Mouse (Mus musculus) liver, embryonic 12.5 days (tissue): Measurements from ENCODE around the gene Spint5. TPM values are rescaled to one million over a fixed set of nuclear protein-coding genes. Genes with fewer than 3 reads are reported as not detected.

Source experiments
- ATAC-seq: fragments of 200-750 bp; cut with Nextera tagmentation; 2 replicates; pipeline ENCODE4 v1.8.0; 2017; ENCODE audit warnings: moderate number of reproducible peaks, mild to moderate bottlenecking, moderate library complexity
- H3K27ac ChIP-seq: fragments of 300-500 bp; sonication (generic); 2 replicates; pipeline ENCODE4 v1.5.1; 2016; ENCODE audit warnings: mild to moderate bottlenecking
- H3K27me3 ChIP-seq: fragments of 300-500 bp; sonication (generic); replicated peaks from 2 replicates; pipeline ENCODE4 v1.6.1; 2016; ENCODE audit warnings: mild to moderate bottlenecking, moderate library complexity
- H3K36me3 ChIP-seq: fragments of 300-500 bp; sonication (generic); 2 replicates; pipeline ENCODE4 v1.6.1; 2016; ENCODE audit warnings: mild to moderate bottlenecking, moderate library complexity
- H3K4me1 ChIP-seq: fragments of 300-500 bp; sonication (generic); 2 replicates; pipeline ENCODE4 v1.6.1; 2016
- H3K4me2 ChIP-seq: fragments of 300-500 bp; sonication (generic); 2 replicates; pipeline ENCODE4 v1.6.1; 2016; ENCODE audit warnings: mild to moderate bottlenecking, moderate library complexity
- H3K4me3 ChIP-seq: fragments of 300-500 bp; sonication (generic); 2 replicates; pipeline ENCODE4 v1.5.1; 2016; ENCODE audit warnings: mild to moderate bottlenecking, moderate library complexity
- H3K9ac ChIP-seq: fragments of 300-500 bp; sonication (generic); 2 replicates; pipeline ENCODE4 v1.6.1; 2016; ENCODE audit warnings: mild to moderate bottlenecking, moderate library complexity
- H3K9me3 ChIP-seq: fragments of 300-500 bp; sonication (generic); replicated peaks from 2 replicates; pipeline ENCODE4 v1.6.1; 2016; ENCODE audit warnings: mild to moderate bottlenecking, moderate library complexity
- WGBS: fragments of 180-500 bp; shearing (Covaris S2); methylation state at CpG from one replicate; pipeline ENCODE4 v1.1.7; 2016; ENCODE audit not compliant: insufficient replicate concordance; 5-methylcytosine and 5-hydroxymethylcytosine counted together
- polyA plus RNA-seq: library from polyadenylated mRNA; unstranded; fragments of >200 nt; fragmentation: Nextera tagmentation; extraction: Ambion mirVana; gene quantifications from 2 replicates; pipeline ENCODE4 v1.2.1, GENCODE M21; 2016

Gene Spint5
- polyA plus RNA-seq, 1 experiment from 2014 or later = not detected

GRCm38 (mm10) chr2:164761502-164761901 is 46.4 kb downstream of the Spint5 start:
- peak overlapping the region; percentile 56 for H3K4me2 ChIP-seq
- H3K27ac ChIP-seq = peak overlapping the region; percentile 95
- H3K36me3 ChIP-seq = peaks cover 95% of the 10 kb centered on the region
- peak; percentile 92 for ATAC-seq
- 64% methylated on average over 2 of the region's 2 CpGs for WGBS
- H3K4me1 ChIP-seq = peaks cover 78% of the 10 kb centered on the region
- no peak overlapping the region for H3K4me3 ChIP-seq
- no peaks in the 10 kb centered on the region for H3K27me3 ChIP-seq
- peak overlapping the region; percentile 62 for H3K9ac ChIP-seq
- H3K9me3 ChIP-seq = no peaks in the 10 kb centered on the region

- Histone ChIP-seq H3K4me1 (peaks cover 76% of the 10 kb centered on the region), H3K27ac (peak overlapping the region; percentile 95), H3K36me3 (peaks cover 95% of the 10 kb centered on the region), H3K4me2 (peak overlapping the region; percentile 56), H3K4me3 (no peak overlapping the region), H3K27me3 (no peaks in the 10 kb centered on the region), H3K9me3 (no peaks in the 10 kb centered on the region), H3K9ac (peak overlapping the region; percentile 62)
- ATAC-seq = no peak
- WGBS = 92% methylated on average over 4 of the region's 4 CpGs
Measured at GRCm38 (mm10) chr2:164761971-164762370, 46.9 kb downstream of the Spint5 start.

GRCm38 (mm10) chr2:164762593-164762992 is 47.5 kb downstream of the Spint5 start:
- Histone ChIP-seq H3K4me2 (peak overlapping the region; percentile 56; the same call in 1 of the 2 replicates), H3K4me1 (peaks cover 71% of the 10 kb centered on the region), H3K4me3 (no peak overlapping the region), H3K27me3 (no peaks in the 10 kb centered on the region), H3K27ac (peak overlapping the region; percentile 95), H3K36me3 (peaks cover 95% of the 10 kb centered on the region), H3K9me3 (no peaks in the 10 kb centered on the region), H3K9ac (peak overlapping the region; percentile 62)
- peak; percentile 18; the same call in 1 of the 2 replicates for ATAC-seq
- 75% methylated on average over 7 of the region's 7 CpGs for WGBS

- Histone ChIP-seq H3K27ac (peak overlapping the region; percentile 64), H3K9ac (no peak overlapping the region), H3K9me3 (no peaks in the 10 kb centered on the region), H3K4me3 (no peak overlapping the region), H3K4me1 (peaks cover 51% of the 10 kb centered on the region), H3K4me2 (no peak overlapping the region), H3K36me3 (peaks cover 76% of the 10 kb centered on the region), H3K27me3 (no peaks in the 10 kb centered on the region)
- WGBS = 77% methylated on average over 3 of the region's 3 CpGs
- ATAC-seq = no peak
Measured at GRCm38 (mm10) chr2:164765841-164766240, 50.7 kb downstream of the Spint5 start.

Other genes starting within 250 kb of the Spint5 start
- gene Trp53tg5, start 241.6 kb upstream of the Spint5 start, polyA plus RNA-seq = not detected in 2 replicates
- gene Dbndd2, start 229.2 kb upstream of the Spint5 start, polyA plus RNA-seq = 0.94 and 1.7 TPM in 2 replicates
- 29.7 and 30.3 TPM in 2 replicates for gene Pigt, start 217.8 kb upstream of the Spint5 start, polyA plus RNA-seq
- gene Wfdc2, start 152.9 kb upstream of the Spint5 start, polyA plus RNA-seq = 2.1 and 3.2 TPM in 2 replicates
- gene Spint3, start 141.8 kb upstream of the Spint5 start, polyA plus RNA-seq = not detected in 2 replicates
- gene Wfdc6a, start 129.9 kb upstream of the Spint5 start, polyA plus RNA-seq = 0.26 TPM in 1 of 2 replicates, not detected in the other
- not detected in 2 replicates for gene Eppin, start 121.7 kb upstream of the Spint5 start, polyA plus RNA-seq
- not detected in 2 replicates for gene Wfdc6b, start 101.8 kb upstream of the Spint5 start, polyA plus RNA-seq
- gene Wfdc8, start 101.7 kb upstream of the Spint5 start, polyA plus RNA-seq = not detected in 2 replicates
- gene Wfdc16, start 76.5 kb upstream of the Spint5 start, polyA plus RNA-seq = not detected in 2 replicates
- not detected in 2 replicates for gene Wfdc10, start 59.3 kb upstream of the Spint5 start, polyA plus RNA-seq
- gene Wfdc9, start 58.7 kb upstream of the Spint5 start, polyA plus RNA-seq = not detected in 2 replicates
- not detected in 2 replicates for gene Wfdc11, start 41.2 kb upstream of the Spint5 start, polyA plus RNA-seq
- not detected in 2 replicates for gene Wfdc13, start 30.2 kb upstream of the Spint5 start, polyA plus RNA-seq
- gene Spint4, start 16.8 kb upstream of the Spint5 start, polyA plus RNA-seq = not detected in 2 replicates
- 0.48 and 0.93 TPM in 2 replicates for gene Wfdc3, start 30.6 kb downstream of the Spint5 start, polyA plus RNA-seq
- 56.9 and 61.0 TPM in 2 replicates for gene Dnttip1, start 30.7 kb downstream of the Spint5 start, polyA plus RNA-seq
- 669 and 687 TPM in 2 replicates for gene Ube2c, start 54.6 kb downstream of the Spint5 start, polyA plus RNA-seq
- 0.66 and 1.8 TPM in 2 replicates for gene Tnnc2, start 64.7 kb downstream of the Spint5 start, polyA plus RNA-seq
- gene Snx21, start 70.5 kb downstream of the Spint5 start, polyA plus RNA-seq = 5.5 TPM in 2 replicates
- gene Acot8, start 89.6 kb downstream of the Spint5 start, polyA plus RNA-seq = 20.3 and 21.5 TPM in 2 replicates
- 4.8 and 5.9 TPM in 2 replicates for gene Zswim3, start 89.8 kb downstream of the Spint5 start, polyA plus RNA-seq
- gene Zswim1, start 107.4 kb downstream of the Spint5 start, polyA plus RNA-seq = 8.9 and 9.1 TPM in 2 replicates
- not detected in 2 replicates for gene Spata25, start 113.2 kb downstream of the Spint5 start, polyA plus RNA-seq
- 66.7 and 69.3 TPM in 2 replicates for gene Ctsa, start 117.6 kb downstream of the Spint5 start, polyA plus RNA-seq
- gene Neurl2, start 118.2 kb downstream of the Spint5 start, polyA plus RNA-seq = 2.1 and 2.2 TPM in 2 replicates
- 8.4 and 8.7 TPM in 2 replicates for gene Pltp, start 142.4 kb downstream of the Spint5 start, polyA plus RNA-seq
- 48.6 and 51.5 TPM in 2 replicates for gene Pcif1, start 164.0 kb downstream of the Spint5 start, polyA plus RNA-seq
- 10.5 and 11.2 TPM in 2 replicates for gene Zfp335, start 196.5 kb downstream of the Spint5 start, polyA plus RNA-seq
- gene Mmp9, start 225.5 kb downstream of the Spint5 start, polyA plus RNA-seq = 1.9 TPM in 2 replicates
- 0.50 and 0.63 TPM in 2 replicates for gene Slc12a5, start 245.5 kb downstream of the Spint5 start, polyA plus RNA-seq